Mouse (Mus musculus) G1E (cell line): Measurements from ENCODE around the gene Arhgef2. TPM values are rescaled to one million over a fixed set of nuclear protein-coding genes. Genes with fewer than 3 reads are reported as not detected.

Experiments used
- ATAC-seq: 2 replicates; pipeline ENCODE4 v1.8.0; 2016; ENCODE audit warnings: mild to moderate bottlenecking; ENCODE audit not compliant: insufficient number of reproducible peaks, poor library complexity, low FRiP score, severe bottlenecking; ENCODE audit errors: extremely low read depth
- DNase-seq: peaks from one replicate; pipeline ENCODE4 v3.0.0; 2012; ENCODE audit warnings: low spot score
- H3K27me3 ChIP-seq: 2 replicates; pipeline ENCODE4 v1.6.1; 2012; ENCODE audit warnings: mild to moderate bottlenecking, low read length, inconsistent platforms; ENCODE audit not compliant: insufficient read depth
- H3K36me3 ChIP-seq: replicated peaks from 2 replicates; pipeline ENCODE3; 2012; ENCODE audit warnings: mild to moderate bottlenecking, inconsistent platforms
- H3K4me1 ChIP-seq: 2 replicates; pipeline ENCODE4 v1.6.1; 2012; ENCODE audit warnings: low read depth, low read length, inconsistent platforms, mixed read lengths; ENCODE audit not compliant: insufficient read depth
- H3K4me3 ChIP-seq: 2 replicates; pipeline ENCODE4 v1.5.1; 2012; ENCODE audit warnings: low read depth, mild to moderate bottlenecking, inconsistent platforms, low read length, moderate library complexity, mixed read lengths
- H3K9me3 ChIP-seq: replicated peaks from 2 replicates; pipeline ENCODE4 v1.6.1; 2012; ENCODE audit warnings: inconsistent platforms
- CTCF ChIP-seq: IDR thresholded peaks from 2 replicates; pipeline ENCODE4 v1.5.1; 2012; ENCODE audit warnings: low read depth, low read length, inconsistent platforms, mixed read lengths
- GATA1 ChIP-seq: IDR thresholded peaks from 2 replicates; pipeline ENCODE4 v1.6.1; 2012; ENCODE audit warnings: borderline replicate concordance, low read length, inconsistent platforms, mixed read lengths
- GATA2 ChIP-seq: IDR thresholded peaks from 2 replicates; pipeline ENCODE4 v1.6.1; 2012; ENCODE audit warnings: low read depth, low read length, inconsistent platforms, borderline replicate concordance
- POLR2AphosphoS5 ChIP-seq: IDR thresholded peaks from 2 replicates; pipeline ENCODE4 v1.6.1; 2012; ENCODE audit warnings: low read depth, low read length, inconsistent platforms; ENCODE audit not compliant: insufficient replicate concordance
- TAL1 ChIP-seq: conservative IDR thresholded peaks from 2 replicates; pipeline ENCODE4 v1.6.1; 2012; ENCODE audit warnings: low read depth, low read length, inconsistent platforms, mixed read lengths
- polyA plus RNA-seq: library from polyadenylated mRNA; stranded (reverse); fragments of >175 nt; gene quantifications from 2 replicates; pipeline ENCODE4 v1.2.3, GENCODE M21; 2012
- total RNA-seq, 2 experiments: library from RNA; stranded (forward) in 1 of 2; stranded (reverse) in 1 of 2; fragments of 200-1000 nt in 1 of 2; fragments of >200 nt in 1 of 2; fragmentation: Nextera tagmentation in 1 of 2; gene quantifications; 2 replicates each; pipeline ENCODE4 v1.2.3; 2014 to 2017

Arhgef2 gene
- total and polyA plus RNA-seq, 3 experiments: 66.2 to 277 (median 181) TPM

GRCm38 (mm10) chr3:88616951-88617500 lies 11.3 kb downstream of the Arhgef2 start:
- Histone ChIP-seq H3K27me3 (peaks cover 40% of the 10 kb centered on the region), H3K9me3 (no peaks in the 10 kb centered on the region), H3K4me1 (peaks cover 53% of the 10 kb centered on the region), H3K36me3 (peaks cover 6% of the 10 kb centered on the region), H3K4me3 (no peak overlapping the region)
- TF ChIP-seq CTCF: no peak
- TF ChIP-seq POLR2AphosphoS5: no peak
- TF ChIP-seq TAL1: no peak
- TF ChIP-seq GATA2: no peak
- no peak for TF ChIP-seq GATA1
- DNase-seq (no peak), ATAC-seq (no peak)

GRCm38 (mm10) chr3:88618074-88618871 lies 12.5 kb downstream of the Arhgef2 start:
- no peak for DNase-seq
- Histone ChIP-seq H3K27me3 (peaks cover 40% of the 10 kb centered on the region), H3K4me1 (peaks cover 58% of the 10 kb centered on the region), H3K9me3 (no peaks in the 10 kb centered on the region), H3K36me3 (peaks cover 10% of the 10 kb centered on the region), H3K4me3 (no peak overlapping the region)
- no peak for ATAC-seq
- TF ChIP-seq GATA2 (no peak), TAL1 (no peak), POLR2AphosphoS5 (no peak), CTCF (no peak), GATA1 (no peak)

- TF ChIP-seq CTCF (no peak), POLR2AphosphoS5 (no peak), GATA2 (no peak), TAL1 (no peak), GATA1 (no peak)
- peaks cover 20% of the 10 kb centered on the region for H3K36me3 ChIP-seq
- no peak overlapping the region; the same call in 1 of the 2 replicates for H3K4me3 ChIP-seq
- DNase-seq: no peak
- H3K4me1 ChIP-seq: peaks cover 70% of the 10 kb centered on the region
- H3K27me3 ChIP-seq: peaks cover 37% of the 10 kb centered on the region
- no peaks in the 10 kb centered on the region for H3K9me3 ChIP-seq
- no peak for ATAC-seq
Observed at GRCm38 (mm10) chr3:88619113-88620097, 13.6 kb downstream of the Arhgef2 start.

GRCm38 (mm10) chr3:88620146-88620991 lies 14.6 kb downstream of the Arhgef2 start:
- ATAC-seq (no peak), DNase-seq (no peak)
- peaks cover 27% of the 10 kb centered on the region for H3K36me3 ChIP-seq
- peak overlapping the region; percentile 91 for H3K4me3 ChIP-seq
- no peaks in the 10 kb centered on the region for H3K9me3 ChIP-seq
- TF ChIP-seq CTCF (no peak), TAL1 (no peak), POLR2AphosphoS5 (no peak), GATA1 (no peak), GATA2 (no peak)
- peaks cover 28% of the 10 kb centered on the region for H3K27me3 ChIP-seq
- peaks cover 74% of the 10 kb centered on the region for H3K4me1 ChIP-seq

GRCm38 (mm10) chr3:88620992-88621536 lies 15.3 kb downstream of the Arhgef2 start:
- Histone ChIP-seq H3K4me3 (peak overlapping the region; percentile 91), H3K4me1 (peaks cover 77% of the 10 kb centered on the region), H3K36me3 (peaks cover 34% of the 10 kb centered on the region), H3K27me3 (peaks cover 21% of the 10 kb centered on the region), H3K9me3 (no peaks in the 10 kb centered on the region)
- ATAC-seq: peak; percentile 51; the same call in 1 of the 2 replicates
- peak; percentile 92 for DNase-seq
- TF ChIP-seq POLR2AphosphoS5 (no peak), TAL1 (no peak), GATA2 (no peak), CTCF (no peak), GATA1 (no peak)
